Mouse (Mus musculus) liver (tissue): ENCODE results near the gene Gm4869.
A peak's percentile ranks its signal among the peaks of the same experiment; 100 is the strongest.

Experiments used
- DNase-seq: peaks from one replicate; pipeline ENCODE4 v3.0.0-alpha.2; 2020; ENCODE audit warnings: mixed read lengths

Gm4869 gene

GRCm38 (mm10) chr5:140538111-140538683 is 92.8 kb downstream of the Gm4869 start:
- peak; percentile 61 for DNase-seq

- peak; percentile 82 for DNase-seq
These were observed 94.7 kb downstream of the Gm4869 start for GRCm38 (mm10) chr5:140540106-140540505.

DNA sequence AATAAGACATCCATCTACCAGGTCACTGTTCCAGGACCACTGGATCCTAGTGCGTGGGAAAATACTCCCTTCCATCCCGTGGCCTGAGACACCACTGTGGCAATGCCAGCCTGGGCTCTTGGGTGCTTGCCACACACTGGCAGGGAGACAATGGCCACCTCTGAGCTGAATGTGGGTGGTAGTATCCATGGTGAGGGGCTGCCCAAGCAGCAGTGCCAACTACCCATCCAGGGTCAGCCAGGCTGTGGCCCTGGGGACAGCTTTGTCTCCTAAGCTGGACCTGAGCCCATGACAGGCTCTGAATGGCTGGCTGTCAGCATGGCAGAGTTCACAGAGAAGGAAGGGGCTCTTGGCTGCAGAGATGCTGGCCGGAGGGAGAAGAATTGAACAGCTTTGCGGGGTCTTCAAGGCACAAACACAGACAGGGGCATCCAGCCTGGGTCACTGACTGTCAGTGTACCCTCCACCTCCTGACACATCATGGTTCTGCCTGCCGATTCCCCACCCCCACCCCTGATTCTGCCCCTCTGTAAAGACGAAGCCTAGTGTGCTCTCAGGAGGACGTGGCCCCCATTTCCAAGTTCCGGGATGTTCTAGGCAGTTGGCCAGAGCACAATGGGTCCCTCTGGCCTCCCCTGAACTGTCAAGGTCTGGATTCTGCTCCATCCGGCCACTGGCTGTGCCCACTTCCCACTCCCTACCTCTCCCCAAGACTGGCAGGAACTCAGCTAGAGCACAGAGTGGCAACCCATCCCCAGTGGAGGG is 97.5 kb downstream of the Gm4869 start:
- DNase-seq: no peak
